ENCODE assay signal across 17 mouse cellular contexts in the genomic region with DNA sequence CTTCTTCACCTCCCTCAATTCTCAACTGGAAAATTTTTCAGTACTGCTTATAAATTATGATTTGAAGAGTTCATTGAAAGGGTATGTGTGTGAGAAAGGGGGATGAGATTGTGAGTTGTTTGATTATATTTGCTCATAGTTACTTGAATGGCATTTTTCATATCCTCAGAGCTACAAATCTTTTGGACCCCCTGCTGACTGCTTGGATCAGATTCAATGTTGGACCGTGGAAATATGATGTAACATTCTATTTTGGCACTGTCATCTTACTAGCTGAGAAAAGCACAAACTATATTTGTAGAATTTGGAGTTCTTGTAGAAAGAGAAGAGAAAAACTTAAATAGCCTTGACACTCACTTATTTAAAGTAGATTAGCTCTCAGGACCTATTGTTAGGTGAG. TPM values are rescaled to one million over a fixed set of nuclear protein-coding genes. Genes with fewer than 3 reads are reported as not detected.
A peak's percentile ranks its signal among the peaks of the same experiment; 100 is the strongest.
DNase-seq lines count a peak whose midpoint lies in the region; ATAC-seq and TF ChIP-seq lines count a peak whose summit lies in the region.
"Had no signal": no experiment of that assay in that cellular context is flagged by ENCODE, and none has a peak within 500 bp of the region (broad histone marks: within the 10 kb centered on the region; RNA-seq: fewer than 3 reads in every experiment).

No protein-coding gene starts in this region.

- H3K9me3 ChIP-seq in lung, embryonic 16.5 days (ENCODE audit: control insufficient read depth, low read length), result no peaks in the 10 kb centered on the region
- H3K9me3 ChIP-seq in lung, postnatal 0 days (ENCODE audit: low read length), result no peaks in the 10 kb centered on the region
- H3K9me3 ChIP-seq: hindbrain, embryonic 10.5 days; midbrain, embryonic 12.5 days had no signal

- no peaks in the 10 kb centered on the region for H3K27me3 ChIP-seq in lung, embryonic 16.5 days (ENCODE audit: control insufficient read depth, insufficient read depth, low read depth, low read length)
- H3K27me3 ChIP-seq in lung, postnatal 0 days (replicated peaks; ENCODE audit: insufficient read depth, low read length), result no peaks in the 10 kb centered on the region
- H3K27me3 ChIP-seq: midbrain, embryonic 12.5 days had no signal

- H3K9ac ChIP-seq in lung, embryonic 16.5 days (ENCODE audit: low read length), result no peak overlapping the region
- no peak overlapping the region for H3K9ac ChIP-seq in lung, postnatal 0 days (replicated peaks; ENCODE audit: low read depth)
- H3K9ac ChIP-seq: midbrain, embryonic 12.5 days had no signal

- no peak overlapping the region; the same call in 1 of the 2 replicates for H3K27ac ChIP-seq in lung, embryonic 16.5 days (ENCODE audit: low read length)
- H3K27ac ChIP-seq in lung, postnatal 0 days (ENCODE audit: low read length), result no peak overlapping the region
- H3K27ac ChIP-seq: hindbrain, embryonic 10.5 days; kidney, postnatal 0 days; midbrain, embryonic 12.5 days had no signal

- no peak overlapping the region for H3K4me3 ChIP-seq in lung, embryonic 16.5 days (ENCODE audit: low read length)
- no peak overlapping the region for H3K4me3 ChIP-seq in lung, postnatal 0 days (ENCODE audit: low read depth, low read length)
- H3K4me3 ChIP-seq: hindbrain, embryonic 10.5 days; midbrain, embryonic 12.5 days had no signal

- no peaks in the 10 kb centered on the region for H3K36me3 ChIP-seq in lung, embryonic 16.5 days (ENCODE audit: control insufficient read depth, insufficient read depth, low read length)
- H3K36me3 ChIP-seq in lung, postnatal 0 days (ENCODE audit: insufficient read depth, low read length), result no peaks in the 10 kb centered on the region
- H3K36me3 ChIP-seq: hindbrain, embryonic 10.5 days; midbrain, embryonic 12.5 days had no signal

- 33% methylated on average over 1 of the region's 1 CpGs for WGBS in lung, embryonic 16.5 days
- 51% methylated on average over 1 of the region's 1 CpGs for WGBS in lung, postnatal 0 days

- DNase-seq in frontal cortex, postnatal 25 days (ENCODE audit: low spot score in 2 of 2), result no peak
- no peak for DNase-seq in lung, postnatal 0 days (ENCODE audit: low spot score)
- DNase-seq in cerebellum, adult 11-12 months, result peak; percentile 9
- peak; percentile 54 to 65 for DNase-seq in cerebellum, postnatal 36 days
- DNase-seq in testis, postnatal 14 days (ENCODE audit: low spot score), result no peak
- DNase-seq: adrenal gland, adult 8-10 months; B cell, adult 2 months; gastrocnemius, postnatal 36 days; liver; lung, postnatal 36 days; spleen, adult 18-20 months had no signal

- TF ChIP-seq CTCF in lung, postnatal 0 days (IDR thresholded peaks at IDR 0.05), result no peak

- no peak overlapping the region for H3K4me2 ChIP-seq in lung, embryonic 16.5 days (ENCODE audit: low read depth, low read length)
- no peak overlapping the region for H3K4me2 ChIP-seq in lung, postnatal 0 days (replicated peaks; ENCODE audit: low read depth, low read length)
- H3K4me2 ChIP-seq: midbrain, embryonic 12.5 days had no signal

- ATAC-seq in frontal cortex, adult (ENCODE audit: low TSS enrichment), result peak; percentile 38; the same call in 1 of the 2 replicates
- ATAC-seq in lung, embryonic 16.5 days (ENCODE audit: low read depth), result peak; percentile 41; the same call in 1 of the 2 replicates
- no peak for ATAC-seq in lung, postnatal 0 days
- ATAC-seq in megakaryocyte, adult 5-6 weeks (ENCODE audit: poor library complexity, severe bottlenecking), result no peak

- peaks cover 2% of the 10 kb centered on the region; the same call in 1 of the 2 replicates for H3K4me1 ChIP-seq in lung, embryonic 16.5 days (replicated peaks; ENCODE audit: control insufficient read depth, insufficient read depth, low read length)
- no peaks in the 10 kb centered on the region for H3K4me1 ChIP-seq in lung, postnatal 0 days (ENCODE audit: insufficient read depth, low read depth, low read length)
- H3K4me1 ChIP-seq: hindbrain, embryonic 10.5 days; midbrain, embryonic 12.5 days had no signal

- TF ChIP-seq EP300 in lung, postnatal 0 days (IDR thresholded peaks at IDR 0.05), result no peak

RNA-seq across cellular contexts. Expression of a gene that starts 43.5 kb away (rescaled TPM):
- 7.4 and 8.4 TPM in 2 replicates for polyA plus RNA-seq in lung, embryonic 16.5 days (2015; fragmentation: Nextera tagmentation; extraction: Ambion mirVana)
- polyA plus RNA-seq in lung, postnatal 0 days (2015; fragmentation: Nextera tagmentation; extraction: Ambion mirVana), result 4.2 and 4.6 TPM in 2 replicates
- 3.2 and 3.9 TPM in 2 replicates for total RNA-seq in megakaryocyte, adult 5-6 weeks (2015)
- total RNA-seq in megakaryocyte, adult 5-6 weeks (2017), result 3.5 and 4.6 TPM in 2 replicates

RNA-seq across cellular contexts. Expression of a gene that starts 55.8 kb away (rescaled TPM):
- 0.24 and 0.47 TPM in 2 replicates for polyA plus RNA-seq in lung, embryonic 16.5 days (2015; fragmentation: Nextera tagmentation; extraction: Ambion mirVana)
- polyA plus RNA-seq in lung, postnatal 0 days (2015; fragmentation: Nextera tagmentation; extraction: Ambion mirVana), result 0.04 TPM in 1 of 2 replicates, not detected in the other
- total RNA-seq in megakaryocyte, adult 5-6 weeks (2015), result 0.16 TPM in 1 of 2 replicates, not detected in the other
- total RNA-seq in megakaryocyte, adult 5-6 weeks (2017), result not detected in 2 replicates
- polyA plus RNA-seq: kidney, postnatal 0 days had no signal

Comparison
In these comparisons a context has a peak if more than half of its experiments do, and no peak if none do; other contexts are left out.
1. ATAC-seq: peak in frontal cortex, adult (single experiment) and lung, embryonic 16.5 days (single experiment); none in lung, postnatal 0 days (single experiment) and megakaryocyte, adult 5-6 weeks (single experiment).
2. DNase-seq: peak in cerebellum, adult 11-12 months (single experiment) and cerebellum, postnatal 36 days (2 of 2); none in frontal cortex, postnatal 25 days (0 of 2), lung, postnatal 0 days (single experiment) and testis, postnatal 14 days (single experiment).